ENCODE assay signal across 11 mouse cellular contexts in genomic region chr2:170175190-170175589, GRCm38 (mm10). TPM values are rescaled to one million over a fixed set of nuclear protein-coding genes. Genes with fewer than 3 reads are reported as not detected.
DNase-seq lines count a peak whose midpoint lies in the region; ATAC-seq and TF ChIP-seq lines count a peak whose summit lies in the region.
"Had no signal": no experiment of that assay in that cellular context is flagged by ENCODE, and none has a peak within 500 bp of the region (broad histone marks: within the 10 kb centered on the region; RNA-seq: fewer than 3 reads in every experiment).

No protein-coding gene starts in this region.

- H3K27ac ChIP-seq in heart, embryonic 10.5 days: peak overlapping the region; percentile 87
- peak overlapping the region; percentile 88 for H3K27ac ChIP-seq in kidney, embryonic 15.5 days
- peak overlapping the region; percentile 54 for H3K27ac ChIP-seq in intestine, embryonic 16.5 days (ENCODE audit: low read length)
- H3K27ac ChIP-seq: forebrain, embryonic 13.5 days; left cerebral cortex, adult 2 months had no signal

- DNase-seq in heart, embryonic 10.5 days (ENCODE audit: low spot score): no peak
- no peak for DNase-seq in heart, postnatal 36 days
- DNase-seq in kidney, postnatal 36 days: no peak
- DNase-seq in G1E (ENCODE audit: low spot score): no peak
- DNase-seq in adrenal gland, adult (ENCODE audit: inconsistent age in 2 of 2, low spot score in 1 of 2): no peak
- DNase-seq in right cerebral cortex, postnatal 36 days (ENCODE audit: low spot score in 2 of 2): no peak
- DNase-seq: gastrocnemius, postnatal 25 days had no signal

- no peak overlapping the region for H3K4me3 ChIP-seq in heart, embryonic 10.5 days
- no peak overlapping the region for H3K4me3 ChIP-seq in kidney, embryonic 15.5 days (replicated peaks)
- H3K4me3 ChIP-seq in G1E (ENCODE audit: low read depth, low read length): no peak overlapping the region; the same call in 1 of the 2 replicates
- no peak overlapping the region for H3K4me3 ChIP-seq in intestine, embryonic 16.5 days (ENCODE audit: low read length)
- H3K4me3 ChIP-seq: forebrain, embryonic 13.5 days; left cerebral cortex, adult 2 months had no signal

- intact Hi-C loops in heart, postnatal 36 days (cut with DNase I): loop anchor here (2.0 kb wide), 1 partner anchor 20 kb away; no protein-coding TSS in a partner anchor

- no peak for ATAC-seq in kidney, embryonic 15.5 days (replicated peaks; ENCODE audit: low FRiP score)
- ATAC-seq in G1E (ENCODE audit: extremely low read depth, insufficient number of reproducible peaks, low FRiP score, poor library complexity, severe bottlenecking): 0 out of 2 replicates have a peak, but pooled peaks have one; percentile 1
- ATAC-seq in intestine, embryonic 16.5 days: no peak
- ATAC-seq: forebrain, embryonic 13.5 days had no signal

- H3K9ac ChIP-seq in kidney, embryonic 15.5 days: no peak overlapping the region
- no peak overlapping the region for H3K9ac ChIP-seq in intestine, embryonic 16.5 days (ENCODE audit: low read depth, low read length)
- H3K9ac ChIP-seq: forebrain, embryonic 13.5 days had no signal

- no peak for TF ChIP-seq CTCF in G1E (IDR thresholded peaks at IDR 0.05; ENCODE audit: low read depth, low read length)

- no peaks in the 10 kb centered on the region for H3K36me3 ChIP-seq in heart, embryonic 10.5 days
- no peaks in the 10 kb centered on the region for H3K36me3 ChIP-seq in kidney, embryonic 15.5 days
- no peaks in the 10 kb centered on the region for H3K36me3 ChIP-seq in G1E (replicated peaks)
- H3K36me3 ChIP-seq in intestine, embryonic 16.5 days (ENCODE audit: control insufficient read depth, insufficient read depth, low read length): no peaks in the 10 kb centered on the region

- no peak overlapping the region for H3K4me2 ChIP-seq in kidney, embryonic 15.5 days
- no peak overlapping the region for H3K4me2 ChIP-seq in intestine, embryonic 16.5 days (ENCODE audit: low read depth, low read length)
- H3K4me2 ChIP-seq: forebrain, embryonic 13.5 days had no signal

- H3K27me3 ChIP-seq in heart, embryonic 10.5 days (ENCODE audit: insufficient read depth, poor library complexity, severe bottlenecking): 0 out of 2 replicates have a peak, but pooled peaks cover 3% of the 10 kb centered on the region
- no peaks in the 10 kb centered on the region for H3K27me3 ChIP-seq in kidney, embryonic 15.5 days
- H3K27me3 ChIP-seq in G1E (ENCODE audit: insufficient read depth, low read length): no peaks in the 10 kb centered on the region
- no peaks in the 10 kb centered on the region for H3K27me3 ChIP-seq in intestine, embryonic 16.5 days (replicated peaks; ENCODE audit: control insufficient read depth, insufficient read depth, low read length)
- H3K27me3 ChIP-seq: forebrain, embryonic 13.5 days had no signal

- 71% methylated on average over 3 of the region's 3 CpGs for WGBS in heart, embryonic 10.5 days
- 70% methylated on average over 3 of the region's 3 CpGs for WGBS in kidney, embryonic 15.5 days
- 72% methylated on average over 3 of the region's 3 CpGs for WGBS in intestine, embryonic 16.5 days

- peaks cover 52% of the 10 kb centered on the region for H3K4me1 ChIP-seq in heart, embryonic 10.5 days
- H3K4me1 ChIP-seq in kidney, embryonic 15.5 days: peaks cover 57% of the 10 kb centered on the region
- H3K4me1 ChIP-seq in G1E (ENCODE audit: insufficient read depth, low read depth, low read length): peaks cover 61% of the 10 kb centered on the region
- peaks cover 38% of the 10 kb centered on the region for H3K4me1 ChIP-seq in intestine, embryonic 16.5 days (ENCODE audit: control insufficient read depth, insufficient read depth, low read length)

- H3K9me3 ChIP-seq in heart, embryonic 10.5 days: no peaks in the 10 kb centered on the region
- H3K9me3 ChIP-seq in kidney, embryonic 15.5 days (replicated peaks): no peaks in the 10 kb centered on the region
- H3K9me3 ChIP-seq in G1E (replicated peaks): no peaks in the 10 kb centered on the region
- H3K9me3 ChIP-seq in intestine, embryonic 16.5 days (ENCODE audit: control insufficient read depth, low read length): no peaks in the 10 kb centered on the region
- H3K9me3 ChIP-seq: forebrain, embryonic 13.5 days had no signal

RNA-seq across cellular contexts. Expression of gene Zfp217, which starts 27.3 kb away (rescaled TPM):
- polyA plus RNA-seq in heart, embryonic 10.5 days (2016; fragmentation: Nextera tagmentation; extraction: Ambion mirVana): 3.2 and 3.7 TPM in 2 replicates
- total RNA-seq in heart, postnatal 36 days (2021): 10 to 100 TPM; 11.2 to 13.0 TPM
- 4.7 and 5.0 TPM in 2 replicates for polyA plus RNA-seq in kidney, embryonic 15.5 days (2015; fragmentation: Nextera tagmentation; extraction: Ambion mirVana)
- total RNA-seq in G1E (2014; fragmentation: Nextera tagmentation): 46.0 and 65.0 TPM in 2 replicates
- 46.1 and 46.2 TPM in 2 replicates for total RNA-seq in G1E (2017)
- polyA plus RNA-seq in G1E (2012): 18.7 and 22.0 TPM in 2 replicates
- polyA plus RNA-seq in intestine, embryonic 16.5 days (2015; fragmentation: Nextera tagmentation; extraction: Ambion mirVana): 2.4 and 2.9 TPM in 2 replicates
